9 mouse cellular contexts compared by ENCODE assay signal in genomic region chrX:161716503-161716864, GRCm38 (mm10). TPM values are rescaled to one million over a fixed set of nuclear protein-coding genes. Genes with fewer than 3 reads are reported as not detected.
DNase-seq lines count a peak whose midpoint lies in the region; ATAC-seq and TF ChIP-seq lines count a peak whose summit lies in the region.
"Had no signal": no experiment of that assay in that cellular context is flagged by ENCODE, and none has a peak within 500 bp of the region (broad histone marks: within the 10 kb centered on the region; RNA-seq: fewer than 3 reads in every experiment).

No protein-coding gene starts in this region.

- no peak for TF ChIP-seq CTCF in kidney, adult 2 months (conservative IDR thresholded peaks at IDR 0.05; ENCODE audit: insufficient read depth, insufficient read length, low read depth, low read length)

- H3K4me2 ChIP-seq in embryonic facial prominence, embryonic 11.5 days (ENCODE audit: low read depth, low read length), result peak overlapping the region; percentile 97
- H3K4me2 ChIP-seq in hindbrain, embryonic 16.5 days (ENCODE audit: low read length), result peak overlapping the region; percentile 61
- H3K4me2 ChIP-seq in midbrain, embryonic 14.5 days (ENCODE audit: low read length), result peak overlapping the region; percentile 64

- no peak for ATAC-seq in embryonic facial prominence, embryonic 11.5 days (replicated peaks; ENCODE audit: insufficient number of reproducible peaks, low FRiP score, low TSS enrichment, low read depth)
- ATAC-seq in hindbrain, embryonic 16.5 days, result peak; percentile 41
- peak; percentile 36 for ATAC-seq in midbrain, embryonic 14.5 days (ENCODE audit: low FRiP score, low TSS enrichment)
- no peak for ATAC-seq in erythroblast, adult 5-6 weeks (replicated peaks; ENCODE audit: low FRiP score, poor library complexity, severe bottlenecking)

- H3K27me3 ChIP-seq in kidney, adult 2 months (replicated peaks; ENCODE audit: control insufficient read depth, insufficient read depth, low read length), result no peaks in the 10 kb centered on the region
- H3K27me3 ChIP-seq in embryonic facial prominence, embryonic 11.5 days (ENCODE audit: control insufficient read depth, insufficient read depth, low read length), result peaks cover 15% of the 10 kb centered on the region
- peaks cover 2% of the 10 kb centered on the region; the same call in 1 of the 2 replicates for H3K27me3 ChIP-seq in hindbrain, embryonic 16.5 days (replicated peaks; ENCODE audit: control insufficient read depth, insufficient read depth, low read length)
- H3K27me3 ChIP-seq in midbrain, embryonic 14.5 days (ENCODE audit: control insufficient read depth, insufficient read depth, low read length), result peaks cover 17% of the 10 kb centered on the region; the same call in 1 of the 2 replicates

- DNase-seq in kidney, adult 2 months, result no peak
- DNase-seq in kidney, postnatal 25 days, result no peak
- no peak for DNase-seq in embryonic facial prominence, embryonic 11.5 days (ENCODE audit: low spot score)
- DNase-seq in midbrain, embryonic 14.5 days, result peak; percentile 17
- no peak for DNase-seq in frontal cortex, postnatal 10 days (ENCODE audit: low spot score in 2 of 2)
- DNase-seq in thymus, postnatal 4 days, result no peak

- H3K4me3 ChIP-seq in kidney, adult 2 months (ENCODE audit: insufficient read depth, low read depth, low read length), result peak overlapping the region; percentile 91; the same call in 1 of the 2 replicates
- peak overlapping the region; percentile 50 for H3K4me3 ChIP-seq in embryonic facial prominence, embryonic 11.5 days (ENCODE audit: low read depth, low read length)
- H3K4me3 ChIP-seq in hindbrain, embryonic 16.5 days (ENCODE audit: low read length), result peak overlapping the region; percentile 70
- H3K4me3 ChIP-seq in midbrain, embryonic 14.5 days (replicated peaks; ENCODE audit: low read depth, low read length), result peak overlapping the region; percentile 55

- no peaks in the 10 kb centered on the region for H3K36me3 ChIP-seq in kidney, adult 2 months (ENCODE audit: control insufficient read depth, insufficient read depth, low read length)
- no peaks in the 10 kb centered on the region; the same call in 1 of the 2 replicates for H3K36me3 ChIP-seq in embryonic facial prominence, embryonic 11.5 days (replicated peaks; ENCODE audit: control insufficient read depth, insufficient read depth, low read depth, low read length)
- H3K36me3 ChIP-seq in hindbrain, embryonic 16.5 days (ENCODE audit: control insufficient read depth, insufficient read depth, low read length), result no peaks in the 10 kb centered on the region
- no peaks in the 10 kb centered on the region for H3K36me3 ChIP-seq in midbrain, embryonic 14.5 days (ENCODE audit: control insufficient read depth, insufficient read depth, low read length)

- H3K9ac ChIP-seq in embryonic facial prominence, embryonic 11.5 days (replicated peaks; ENCODE audit: low read length), result no peak overlapping the region
- peak overlapping the region; percentile 78; the same call in 1 of the 2 replicates for H3K9ac ChIP-seq in hindbrain, embryonic 16.5 days (ENCODE audit: low read depth, low read length)
- peak overlapping the region; percentile 67; the same call in 1 of the 2 replicates for H3K9ac ChIP-seq in midbrain, embryonic 14.5 days (replicated peaks; ENCODE audit: low read length)

- no peaks in the 10 kb centered on the region for H3K9me3 ChIP-seq in embryonic facial prominence, embryonic 11.5 days (replicated peaks; ENCODE audit: control insufficient read depth, low read length)
- no peaks in the 10 kb centered on the region for H3K9me3 ChIP-seq in hindbrain, embryonic 16.5 days (ENCODE audit: control insufficient read depth, low read length)
- H3K9me3 ChIP-seq in midbrain, embryonic 14.5 days (ENCODE audit: control insufficient read depth, low read length), result no peaks in the 10 kb centered on the region

- no peaks in the 10 kb centered on the region for H3K4me1 ChIP-seq in kidney, adult 2 months (ENCODE audit: control insufficient read depth, insufficient read depth, low read length)
- no peaks in the 10 kb centered on the region for H3K4me1 ChIP-seq in embryonic facial prominence, embryonic 11.5 days (ENCODE audit: control insufficient read depth, insufficient read depth, low read length)
- peaks cover 6% of the 10 kb centered on the region for H3K4me1 ChIP-seq in hindbrain, embryonic 16.5 days (ENCODE audit: control insufficient read depth, insufficient read depth, low read depth, low read length)
- no peaks in the 10 kb centered on the region for H3K4me1 ChIP-seq in midbrain, embryonic 14.5 days (ENCODE audit: control insufficient read depth, insufficient read depth, low read length)

- 18% methylated on average over 8 of the region's 9 CpGs for WGBS in kidney, adult 2 months
- WGBS in embryonic facial prominence, embryonic 11.5 days, result 34% methylated on average over 9 of the region's 9 CpGs
- 38% methylated on average over 6 of the region's 9 CpGs for WGBS in hindbrain, embryonic 16.5 days
- 19% methylated on average over 9 of the region's 9 CpGs for WGBS in midbrain, embryonic 14.5 days

- H3K27ac ChIP-seq in kidney, adult 2 months (ENCODE audit: insufficient read depth, low read depth, low read length), result no peak overlapping the region
- no peak overlapping the region for H3K27ac ChIP-seq in embryonic facial prominence, embryonic 11.5 days (replicated peaks; ENCODE audit: low read depth, low read length)
- H3K27ac ChIP-seq in hindbrain, embryonic 16.5 days (ENCODE audit: low read depth, low read length), result peak overlapping the region; percentile 83; the same call in 1 of the 2 replicates
- no peak overlapping the region for H3K27ac ChIP-seq in midbrain, embryonic 14.5 days (replicated peaks; ENCODE audit: low read depth, low read length)

- TF ChIP-seq POLR2A in kidney, adult 2 months (IDR thresholded peaks at IDR 0.05; ENCODE audit: low read depth, low read length), result no peak

RNA-seq across cellular contexts. Expression of gene Rai2, which starts 0.4 kb away (rescaled TPM):
- 7.4 and 9.2 TPM in 2 replicates for polyA plus RNA-seq in kidney, adult 2 months (2012; rRNA removed)
- 1.5 and 2.2 TPM in 2 replicates for polyA plus RNA-seq in embryonic facial prominence, embryonic 11.5 days (2014; fragmentation: Nextera tagmentation; extraction: Ambion mirVana)
- polyA plus RNA-seq in hindbrain, embryonic 16.5 days (2015; fragmentation: Nextera tagmentation; extraction: Ambion mirVana), result 16.4 and 22.6 TPM in 2 replicates
- polyA plus RNA-seq in midbrain, embryonic 14.5 days (2014; fragmentation: Nextera tagmentation; extraction: Ambion mirVana), result 15.8 and 16.6 TPM in 2 replicates
- total RNA-seq in erythroblast, adult 5-6 weeks (2015; ENCODE audit: low replicate concordance), result not detected in 2 replicates
- total RNA-seq in erythroblast, adult 5-6 weeks (2017; ENCODE audit: low replicate concordance), result not detected in 2 replicates
- total RNA-seq: megakaryocyte-erythroid progenitor cell, adult 5-6 weeks had no signal

Comparison
In these comparisons a context has a peak if more than half of its experiments do, and no peak if none do; other contexts are left out.
1. ATAC-seq: peak in hindbrain, embryonic 16.5 days (single experiment) and midbrain, embryonic 14.5 days (single experiment); none in embryonic facial prominence, embryonic 11.5 days (single experiment) and erythroblast, adult 5-6 weeks (single experiment).
2. Peak in every context shown above with its lines, with median percentiles within 50 percentile points of each other: H3K4me3 ChIP-seq and H3K4me2 ChIP-seq.